In genomic region chr4:34881851-34882250, GRCm38 (mm10) we compare ENCODE assay signal across 10 mouse cellular contexts. TPM values are rescaled to one million over a fixed set of nuclear protein-coding genes. Genes with fewer than 3 reads are reported as not detected.
DNase-seq lines count a peak whose midpoint lies in the region; ATAC-seq and TF ChIP-seq lines count a peak whose summit lies in the region.
"Had no signal": no experiment of that assay in that cellular context is flagged by ENCODE, and none has a peak within 500 bp of the region (broad histone marks: within the 10 kb centered on the region; RNA-seq: fewer than 3 reads in every experiment).

No protein-coding gene starts in this region.

- peak overlapping the region; percentile 97 for H3K27ac ChIP-seq in left cerebral cortex, adult 2 months
- H3K27ac ChIP-seq in embryonic facial prominence, embryonic 11.5 days (replicated peaks; ENCODE audit: low read depth, low read length): no peak overlapping the region
- H3K27ac ChIP-seq in intestine, embryonic 15.5 days: peak overlapping the region; percentile 99; the same call in 1 of the 2 replicates
- peak overlapping the region; percentile 99 for H3K27ac ChIP-seq in neural tube, embryonic 13.5 days (replicated peaks)

- ATAC-seq in embryonic facial prominence, embryonic 11.5 days (replicated peaks; ENCODE audit: insufficient number of reproducible peaks, low FRiP score, low TSS enrichment, low read depth): no peak
- ATAC-seq in intestine, embryonic 15.5 days: no peak
- no peak for ATAC-seq in neural tube, embryonic 13.5 days (ENCODE audit: low read depth)

- peak overlapping the region; percentile 64 for H3K4me2 ChIP-seq in embryonic facial prominence, embryonic 11.5 days (ENCODE audit: low read depth, low read length)
- H3K4me2 ChIP-seq in intestine, embryonic 15.5 days (replicated peaks): peak overlapping the region; percentile 82
- H3K4me2 ChIP-seq in neural tube, embryonic 13.5 days: peak overlapping the region; percentile 78

- intact Hi-C loops in left cerebral cortex, adult 2 months (cut with DNase I): loop anchor here (2.0 to 10.0 kb wide), 3 partner anchors 60 to 197 kb away; partner anchors contain the start of genes Slc35a1 and Smim8

- peak overlapping the region; percentile 99 for H3K9ac ChIP-seq in embryonic facial prominence, embryonic 11.5 days (replicated peaks; ENCODE audit: low read length)
- peak overlapping the region; percentile 98 for H3K9ac ChIP-seq in intestine, embryonic 15.5 days
- peak overlapping the region; percentile 99 for H3K9ac ChIP-seq in neural tube, embryonic 13.5 days

- no peaks in the 10 kb centered on the region for H3K27me3 ChIP-seq in embryonic facial prominence, embryonic 11.5 days (ENCODE audit: control insufficient read depth, insufficient read depth, low read length)
- H3K27me3 ChIP-seq in intestine, embryonic 15.5 days (replicated peaks): no peaks in the 10 kb centered on the region
- no peaks in the 10 kb centered on the region for H3K27me3 ChIP-seq in neural tube, embryonic 13.5 days

- no peaks in the 10 kb centered on the region for H3K36me3 ChIP-seq in embryonic facial prominence, embryonic 11.5 days (replicated peaks; ENCODE audit: control insufficient read depth, insufficient read depth, low read depth, low read length)
- no peaks in the 10 kb centered on the region; the same call in 1 of the 2 replicates for H3K36me3 ChIP-seq in intestine, embryonic 15.5 days
- H3K36me3 ChIP-seq in neural tube, embryonic 13.5 days: peaks cover 8% of the 10 kb centered on the region; the same call in 1 of the 2 replicates

- no peaks in the 10 kb centered on the region for H3K4me1 ChIP-seq in embryonic facial prominence, embryonic 11.5 days (ENCODE audit: control insufficient read depth, insufficient read depth, low read length)
- H3K4me1 ChIP-seq in intestine, embryonic 15.5 days (replicated peaks): peaks cover 5% of the 10 kb centered on the region
- H3K4me1 ChIP-seq in neural tube, embryonic 13.5 days (replicated peaks): peaks cover 35% of the 10 kb centered on the region

- 18% methylated on average over 4 of the region's 4 CpGs for WGBS in embryonic facial prominence, embryonic 11.5 days
- WGBS in intestine, embryonic 15.5 days: 10% methylated on average over 4 of the region's 4 CpGs
- 11% methylated on average over 4 of the region's 4 CpGs for WGBS in neural tube, embryonic 13.5 days

- H3K4me3 ChIP-seq in left cerebral cortex, adult 2 months: peak overlapping the region; percentile 90
- peak overlapping the region; percentile 98 for H3K4me3 ChIP-seq in embryonic facial prominence, embryonic 11.5 days (ENCODE audit: low read depth, low read length)
- peak overlapping the region; percentile 92 for H3K4me3 ChIP-seq in intestine, embryonic 15.5 days (replicated peaks)
- peak overlapping the region; percentile 95 for H3K4me3 ChIP-seq in neural tube, embryonic 13.5 days

- DNase-seq in left cerebral cortex, adult 2 months (ENCODE audit: extremely low spot score in 1 of 2, low spot score in 2 of 2): no peak
- no peak for DNase-seq in left cerebral cortex, adult 11 months (ENCODE audit: low spot score)
- DNase-seq in embryonic facial prominence, embryonic 11.5 days (ENCODE audit: low spot score): no peak
- DNase-seq in retina, embryonic 14.5 days (ENCODE audit: low spot score): no peak
- DNase-seq in spleen, postnatal 36 days (ENCODE audit: low spot score in 2 of 2): no peak
- no peak for DNase-seq in T-cell, adult 2 months (ENCODE audit: low spot score)

- TF ChIP-seq CTCF in left cerebral cortex, adult 2 months (IDR thresholded peaks at IDR 0.05): no peak

- H3K9me3 ChIP-seq in embryonic facial prominence, embryonic 11.5 days (replicated peaks; ENCODE audit: control insufficient read depth, low read length): no peaks in the 10 kb centered on the region
- H3K9me3 ChIP-seq in intestine, embryonic 15.5 days: no peaks in the 10 kb centered on the region
- H3K9me3 ChIP-seq in neural tube, embryonic 13.5 days: no peaks in the 10 kb centered on the region

RNA-seq across cellular contexts. Expression of gene Zfp292, which starts 0.9 kb away (rescaled TPM):
- total RNA-seq in left cerebral cortex, adult 2 months (2021): 10 to 100 TPM; 27.5 to 28.2 TPM
- 34.6 and 36.4 TPM in 2 replicates for polyA plus RNA-seq in embryonic facial prominence, embryonic 11.5 days (2014; fragmentation: Nextera tagmentation; extraction: Ambion mirVana)
- 14.9 and 16.8 TPM in 2 replicates for polyA plus RNA-seq in intestine, embryonic 15.5 days (2015; fragmentation: Nextera tagmentation; extraction: Ambion mirVana)
- polyA plus RNA-seq in neural tube, embryonic 13.5 days (2015; fragmentation: Nextera tagmentation; extraction: Ambion mirVana): 29.0 and 31.5 TPM in 2 replicates

RNA-seq across cellular contexts. Expression of gene Cga, which starts 11.7 kb away (rescaled TPM):
- not detected for total RNA-seq in left cerebral cortex, adult 2 months (2021)
- polyA plus RNA-seq in embryonic facial prominence, embryonic 11.5 days (2014; fragmentation: Nextera tagmentation; extraction: Ambion mirVana): 2.1 and 3.2 TPM in 2 replicates
- polyA plus RNA-seq in intestine, embryonic 15.5 days (2015; fragmentation: Nextera tagmentation; extraction: Ambion mirVana): not detected in 2 replicates
- 0.31 TPM in 1 of 2 replicates, not detected in the other for polyA plus RNA-seq in neural tube, embryonic 13.5 days (2015; fragmentation: Nextera tagmentation; extraction: Ambion mirVana)
- total RNA-seq: adrenal gland, postnatal 14 days; layer of hippocampus, postnatal 25 days had no signal
